Mouse (Mus musculus) adrenal gland, adult 2 months (tissue): ENCODE data around the gene Lhx9. TPM values are rescaled to one million over a fixed set of nuclear protein-coding genes. Genes with fewer than 3 reads are reported as not detected.

Experiments used
- DNase-seq: peaks from one replicate; pipeline ENCODE4 v3.0.0; 2021
- polyA plus RNA-seq: library from polyadenylated mRNA; depleted of rRNA; stranded (reverse); fragments of >200 nt; gene quantifications from 2 replicates; pipeline ENCODE4 v1.2.3, GENCODE M21; 2012; rRNA removed
- total RNA-seq, 2 experiments: library from RNA; stranded (reverse); gene quantifications; 2 replicates each; pipeline ENCODE4 v1.2.3; 2021

The Lhx9 gene
- total and polyA plus RNA-seq, 3 experiments = 0.09 TPM; not detected in 2

DNA sequence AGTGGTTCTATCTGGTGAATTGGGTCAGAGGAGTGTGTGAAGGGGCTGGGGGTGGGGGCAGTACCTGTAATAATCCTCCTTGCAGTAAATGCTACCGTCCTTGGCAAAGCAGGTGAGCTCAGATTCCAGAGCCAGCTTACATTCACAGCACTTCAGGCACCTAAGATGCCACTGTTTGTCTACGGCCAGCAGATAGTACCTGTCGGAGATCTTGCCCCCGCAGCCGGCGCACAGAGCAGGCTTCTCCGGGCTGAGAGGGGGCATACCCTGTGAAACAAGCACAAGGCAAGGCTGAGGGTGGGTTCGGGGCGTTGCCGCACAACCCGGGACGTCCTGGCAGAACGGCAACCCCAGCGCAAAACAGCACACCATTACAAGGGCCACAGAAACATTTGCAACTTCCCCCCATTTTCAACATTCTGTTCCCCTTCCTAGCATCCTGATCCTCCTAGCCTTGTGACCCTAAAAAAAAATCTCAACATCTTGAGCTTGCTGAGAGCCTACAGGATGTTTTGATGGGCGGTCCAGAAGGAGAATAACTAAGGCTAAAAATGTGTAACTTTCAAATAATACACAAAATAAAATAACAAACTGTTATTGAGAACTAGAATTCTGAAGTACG lies 8.5 kb downstream of the Lhx9 start:
- no peak for DNase-seq

- DNase-seq = no peak
Observed at GRCm38 (mm10) chr1:138839291-138839690, 9.1 kb downstream of the Lhx9 start.

DNA sequence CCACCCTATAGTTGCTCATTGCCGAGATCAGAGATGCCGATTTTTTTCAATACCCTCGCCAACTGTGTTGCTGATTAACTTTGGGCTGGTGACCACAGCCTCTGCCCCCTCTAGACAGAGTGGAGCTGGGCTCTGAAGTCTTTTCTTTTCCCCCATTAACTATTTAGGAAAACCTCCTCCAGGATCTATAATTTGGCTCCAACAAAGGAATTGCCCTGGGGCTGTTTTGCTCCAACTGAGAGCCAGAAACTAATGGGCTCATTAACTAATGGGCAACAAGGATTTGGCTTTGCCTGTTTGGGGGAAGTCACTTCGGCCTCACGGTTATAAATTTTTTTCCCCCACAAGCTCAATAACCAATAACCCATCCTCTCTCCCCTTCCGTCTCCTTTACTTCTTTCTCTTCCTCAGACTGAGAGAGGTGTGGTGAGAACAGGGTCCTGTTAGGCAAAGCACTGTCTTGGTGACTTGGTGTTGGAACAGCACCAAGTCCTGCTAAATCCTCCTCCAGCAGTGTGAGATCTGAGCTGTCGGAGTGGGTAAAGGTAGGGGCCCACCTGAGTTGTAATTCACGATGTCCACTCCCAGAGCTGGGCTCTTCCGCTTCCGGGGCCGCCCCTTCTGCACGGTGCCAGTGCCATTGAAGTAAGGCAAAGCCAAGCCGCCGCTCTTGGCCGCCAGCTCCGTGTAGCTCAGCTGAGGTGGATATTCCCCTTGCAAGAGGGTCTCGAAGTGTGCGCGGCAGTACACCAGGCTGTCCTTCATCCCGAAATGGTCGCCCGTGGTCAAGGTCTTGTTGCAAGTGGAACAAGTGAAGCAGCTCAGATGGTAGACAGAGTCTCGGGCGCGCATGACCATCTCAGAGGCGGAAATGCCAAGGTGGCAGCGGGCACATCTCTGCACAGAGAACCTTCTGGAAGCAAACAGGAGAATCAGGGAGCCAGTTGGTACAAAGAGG lies 10.3 kb downstream of the Lhx9 start:
- DNase-seq = no peak

DNA sequence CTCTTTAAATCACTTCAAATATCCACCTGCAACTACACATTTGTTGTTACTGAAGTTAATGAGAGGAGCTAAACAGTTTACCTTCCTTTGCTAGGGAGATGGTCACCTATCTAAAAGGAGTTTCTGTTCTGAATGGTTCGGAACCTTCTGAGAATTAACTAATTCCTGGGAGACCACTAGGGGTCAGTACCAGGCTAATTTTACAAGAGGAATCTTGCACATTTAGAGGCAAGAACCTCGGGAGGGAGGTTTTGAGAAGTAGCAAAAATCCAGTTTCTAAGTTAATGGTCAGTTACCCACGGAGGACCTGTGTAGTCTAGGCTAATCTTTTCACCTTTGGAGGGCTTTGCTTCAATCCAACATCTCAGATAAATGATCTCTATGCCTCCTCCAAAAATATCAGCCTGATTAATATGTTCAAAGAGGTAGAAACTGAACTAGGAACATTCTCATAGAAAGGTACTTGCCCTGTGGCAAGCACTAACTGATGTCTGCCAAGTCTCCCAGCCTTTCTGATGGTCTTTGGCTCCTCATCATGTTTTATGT lies 12.9 kb downstream of the Lhx9 start:
- DNase-seq = no peak

DNA sequence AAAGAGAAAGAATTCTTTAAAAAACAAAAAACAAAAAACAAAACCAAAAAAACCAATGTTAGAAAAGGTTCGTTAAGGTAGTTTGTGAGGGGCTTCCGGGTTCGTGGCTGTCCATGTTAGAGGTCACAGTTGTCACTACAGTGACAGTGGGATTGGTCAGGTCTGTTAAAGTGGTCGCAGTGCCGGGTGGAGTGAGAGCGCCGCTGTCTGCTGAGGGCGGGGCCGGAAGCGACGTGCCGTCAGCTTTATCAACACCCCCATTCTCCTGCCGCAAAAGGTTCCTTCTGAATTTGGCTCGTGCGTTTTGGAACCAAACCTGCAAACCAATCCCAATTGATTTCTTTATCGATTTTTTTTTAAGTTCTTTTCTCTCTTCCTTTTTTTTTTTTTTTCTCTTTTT lies 17.1 kb downstream of the Lhx9 start:
- DNase-seq = no peak

DNA sequence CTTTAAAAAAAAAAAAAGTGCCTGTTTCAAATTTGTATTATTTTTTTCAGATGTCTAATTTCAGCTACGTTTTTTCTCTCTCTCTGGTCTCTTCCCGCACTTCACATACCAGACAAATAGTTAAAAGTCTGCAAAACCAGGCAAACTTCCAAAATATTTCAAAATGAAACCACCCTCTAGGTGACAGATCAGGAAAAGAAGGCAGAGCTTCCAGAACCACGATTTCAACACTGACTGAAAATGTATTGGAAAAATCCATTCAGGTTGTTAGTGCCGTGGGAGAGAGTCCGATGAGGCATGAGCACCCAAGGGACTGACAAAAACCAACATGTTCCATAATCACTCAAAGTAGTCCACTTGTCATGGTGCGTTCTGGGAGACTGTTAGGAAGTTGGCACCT lies 21.5 kb downstream of the Lhx9 start:
- DNase-seq = no peak

DNA sequence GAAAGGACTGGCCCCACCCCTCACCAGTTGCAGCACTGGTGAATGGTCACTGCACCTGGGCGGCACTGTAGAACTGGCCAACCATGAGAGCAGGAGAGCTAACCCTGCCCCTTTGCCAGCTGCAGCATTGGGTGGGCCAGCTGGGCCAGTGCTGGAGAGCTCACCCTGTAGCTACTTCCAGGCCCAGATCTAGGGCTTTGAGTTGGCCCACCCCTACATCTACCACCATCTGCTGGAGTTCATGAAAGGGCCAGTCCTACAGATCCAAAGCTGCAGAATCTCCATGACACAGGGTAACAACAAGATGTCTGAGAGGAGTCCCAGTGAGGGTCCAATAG lies 25.4 kb downstream of the Lhx9 start:
- DNase-seq = no peak

- no peak for DNase-seq
Observed at GRCm38 (mm10) chr1:138822255-138822984, 26.0 kb downstream of the Lhx9 start.

DNA sequence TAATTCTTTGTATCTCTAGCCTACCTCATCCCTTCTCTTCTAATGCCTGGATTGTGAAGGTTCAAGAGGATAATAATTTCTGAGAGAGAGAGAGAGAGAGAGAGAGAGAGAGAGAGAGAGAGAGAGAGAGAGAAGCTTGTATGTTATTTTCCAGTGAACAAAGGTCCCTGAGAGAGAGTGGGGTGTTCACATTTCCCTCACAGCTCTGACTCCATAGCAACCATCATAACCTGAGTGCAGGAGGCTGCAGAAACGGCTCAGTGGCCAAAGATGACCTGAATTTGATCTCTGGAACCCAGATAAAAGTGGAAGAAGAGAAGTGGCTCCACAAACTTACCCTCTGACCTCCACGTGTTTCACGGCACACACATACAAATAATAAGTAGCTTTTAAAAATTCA lies 46.6 kb downstream of the Lhx9 start:
- no peak for DNase-seq

GRCm38 (mm10) chr1:138801296-138801695 lies 47.1 kb downstream of the Lhx9 start:
- no peak for DNase-seq

- DNase-seq = no peak
Observed at GRCm38 (mm10) chr1:138799692-138800314, 48.6 kb downstream of the Lhx9 start.

DNA sequence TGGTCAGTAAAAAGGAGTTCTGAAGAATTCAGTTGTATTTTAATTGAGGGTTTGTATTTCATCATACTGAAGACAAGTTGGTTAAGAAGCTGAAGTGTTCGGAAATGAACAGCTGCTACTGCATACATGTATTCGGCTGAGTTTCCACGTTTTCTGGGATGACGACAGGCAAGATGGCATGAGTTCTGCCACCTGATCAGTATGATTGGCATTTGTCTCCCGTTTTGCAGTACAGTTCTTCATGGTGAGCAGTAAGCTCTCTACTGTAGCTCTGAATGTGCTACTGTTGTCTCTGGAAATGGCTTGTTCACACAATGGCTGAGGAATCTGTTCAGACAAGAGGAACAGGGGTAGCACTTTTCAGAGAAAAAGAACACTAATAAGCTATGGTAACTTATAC lies 50.3 kb downstream of the Lhx9 start:
- no peak for DNase-seq

DNA sequence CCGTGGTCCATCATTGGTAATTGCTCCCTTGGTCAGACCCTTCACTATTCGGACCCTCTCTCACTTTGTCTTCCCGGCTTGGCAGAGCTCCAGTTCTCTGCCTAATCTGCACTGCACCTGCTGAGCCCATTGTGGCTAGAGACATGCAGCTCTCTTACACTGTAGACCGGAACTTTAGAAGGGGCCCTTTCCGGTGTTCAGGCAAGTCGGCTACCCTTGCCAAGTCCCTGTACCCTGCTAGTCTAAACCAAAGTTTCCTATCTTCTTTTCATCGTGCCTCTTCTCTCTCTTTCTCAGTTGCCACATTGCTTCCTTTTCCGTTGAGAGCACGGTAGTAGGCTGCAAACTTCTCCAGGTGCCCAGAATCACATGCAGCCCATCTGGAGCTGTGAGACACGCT lies 62.5 kb downstream of the Lhx9 start:
- no peak for DNase-seq

DNA sequence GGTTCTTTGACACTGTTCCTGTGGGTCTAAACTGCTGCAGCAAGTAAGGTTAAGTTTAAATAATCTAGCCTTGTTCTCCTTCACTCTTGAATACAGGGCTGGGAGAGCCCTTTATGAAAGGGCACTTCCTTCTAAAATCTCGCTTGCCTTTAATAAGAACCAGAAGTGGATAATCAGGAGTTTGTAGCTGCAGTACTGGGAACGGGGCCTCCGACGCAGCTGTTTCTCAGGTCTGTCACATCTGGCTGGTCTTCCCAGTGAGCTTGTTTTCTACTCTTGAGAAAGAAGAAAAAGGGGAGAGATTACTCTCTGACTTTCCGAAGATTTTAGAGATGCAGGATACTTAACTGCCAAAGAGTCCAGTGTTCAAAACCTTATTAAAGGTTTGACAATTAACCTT lies 64.4 kb downstream of the Lhx9 start:
- DNase-seq = no peak

Other genes with a start within 250 kb of the Lhx9 start
- 10 to 100 TPM; 49.2 to 52.8 TPM for gene Nek7, start 228.4 kb downstream of the Lhx9 start, total RNA-seq
- gene Nek7, start 228.4 kb downstream of the Lhx9 start, polyA plus RNA-seq = 6.3 TPM in 2 replicates
- 10 to 100 TPM; 13.1 to 18.2 TPM for gene 2310009B15Rik, start 8.3 kb upstream of the Lhx9 start, total RNA-seq
- gene 2310009B15Rik, start 8.3 kb upstream of the Lhx9 start, polyA plus RNA-seq = 35.0 and 45.3 TPM in 2 replicates
- 10 to 100 TPM; 22.0 to 26.3 TPM for gene Dennd1b, start 114.9 kb upstream of the Lhx9 start, total RNA-seq
- gene Dennd1b, start 114.9 kb upstream of the Lhx9 start, polyA plus RNA-seq = 3.3 and 3.4 TPM in 2 replicates